In the genomic region with DNA sequence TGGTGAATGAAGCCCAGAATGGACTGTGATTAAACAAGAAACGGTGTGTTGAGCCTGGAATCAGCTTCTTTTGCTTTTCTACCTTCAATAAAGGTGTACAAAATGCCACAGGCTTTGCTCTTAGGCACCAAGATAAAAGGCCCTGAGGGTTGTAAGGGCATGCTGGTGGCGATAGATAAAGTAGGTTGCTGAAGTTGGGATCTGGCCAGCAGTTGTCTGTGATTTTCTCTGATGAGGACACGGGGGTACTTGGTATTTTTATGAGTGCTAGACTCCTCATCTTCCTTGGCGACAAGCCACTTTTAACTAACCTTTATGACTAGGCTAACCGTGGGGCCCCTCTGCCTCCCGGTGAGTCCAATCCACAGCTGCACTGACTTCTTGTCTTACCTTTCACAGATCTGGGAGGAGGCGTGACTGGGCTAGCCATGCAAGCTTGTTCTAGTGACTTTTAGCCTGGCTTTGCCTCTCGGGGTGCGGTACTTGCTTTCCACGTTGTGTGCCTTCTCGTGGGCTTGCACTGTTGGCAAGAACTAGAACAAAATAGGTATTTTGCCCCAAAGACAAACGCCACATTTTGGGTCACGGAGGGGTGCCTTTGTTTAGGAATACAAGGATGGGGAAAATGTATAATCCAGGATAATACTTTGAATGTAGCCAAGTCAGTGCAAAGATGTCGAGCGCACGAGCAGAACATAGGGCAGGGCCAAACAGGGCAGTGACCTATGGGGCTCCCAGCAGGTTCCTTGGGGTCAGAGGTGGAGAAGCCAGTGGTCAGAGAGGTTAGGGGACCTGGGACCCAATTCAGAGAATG, we compare ENCODE assay signal across 8 mouse cellular contexts. TPM values are rescaled to one million over a fixed set of nuclear protein-coding genes. Genes with fewer than 3 reads are reported as not detected.
DNase-seq lines count a peak whose midpoint lies in the region; ATAC-seq lines count a peak whose summit lies in the region.

No protein-coding gene starts in this region.

- H3K4me2 ChIP-seq in limb, embryonic 13.5 days (replicated peaks), result peak overlapping the region; percentile 88
- H3K4me2 ChIP-seq in stomach, embryonic 14.5 days (replicated peaks; ENCODE audit: low read depth, low read length), result peak overlapping the region; percentile 93

- peak overlapping the region; percentile 77 for H3K9ac ChIP-seq in limb, embryonic 13.5 days
- peak overlapping the region; percentile 83 for H3K9ac ChIP-seq in stomach, embryonic 14.5 days (replicated peaks; ENCODE audit: low read depth, low read length)

- peaks cover 65% of the 10 kb centered on the region for H3K27me3 ChIP-seq in erythroblast, embryonic 14.5 days (ENCODE audit: control insufficient read depth)
- no peaks in the 10 kb centered on the region for H3K27me3 ChIP-seq in limb, embryonic 13.5 days
- no peaks in the 10 kb centered on the region for H3K27me3 ChIP-seq in stomach, embryonic 14.5 days (ENCODE audit: control insufficient read depth, insufficient read depth, low read length)

- no peak for ATAC-seq in erythroblast, adult 5-6 weeks (replicated peaks; ENCODE audit: low FRiP score, poor library complexity, severe bottlenecking)
- ATAC-seq in limb, embryonic 13.5 days (ENCODE audit: low FRiP score, low read depth), result no peak; the same call in 1 of the 2 replicates
- ATAC-seq in stomach, embryonic 14.5 days (ENCODE audit: insufficient number of reproducible peaks, insufficient read depth, low FRiP score, low read depth), result no peak

- peak; percentile 32 for DNase-seq in thymus, postnatal 4 days
- DNase-seq in thymus, postnatal 10 days (ENCODE audit: low spot score in 2 of 2), result no peak
- no peak for DNase-seq in left cerebral cortex, adult 8-10 months (ENCODE audit: low spot score in 2 of 2)
- no peak for DNase-seq in adrenal gland, postnatal 10 days

- peak overlapping the region; percentile 67 for H3K4me3 ChIP-seq in erythroblast, embryonic 14.5 days (replicated peaks)
- H3K4me3 ChIP-seq in limb, embryonic 13.5 days, result peak overlapping the region; percentile 100
- H3K4me3 ChIP-seq in stomach, embryonic 14.5 days (ENCODE audit: low read depth, low read length), result peak overlapping the region; percentile 66

- 14% methylated on average over 16 of the region's 16 CpGs for WGBS in limb, embryonic 13.5 days
- 28% methylated on average over 16 of the region's 16 CpGs for WGBS in stomach, embryonic 14.5 days

- H3K9me3 ChIP-seq in erythroblast, embryonic 14.5 days (ENCODE audit: control insufficient read depth, low read length), result no peaks in the 10 kb centered on the region
- H3K9me3 ChIP-seq in limb, embryonic 13.5 days, result no peaks in the 10 kb centered on the region
- H3K9me3 ChIP-seq in stomach, embryonic 14.5 days (ENCODE audit: control insufficient read depth, low read depth, low read length), result no peaks in the 10 kb centered on the region

- H3K36me3 ChIP-seq in erythroblast, embryonic 14.5 days (ENCODE audit: control insufficient read depth), result no peaks in the 10 kb centered on the region; the same call in 1 of the 2 replicates
- peaks cover 26% of the 10 kb centered on the region for H3K36me3 ChIP-seq in limb, embryonic 13.5 days
- H3K36me3 ChIP-seq in stomach, embryonic 14.5 days (ENCODE audit: control insufficient read depth, insufficient read depth, low read length), result peaks cover 18% of the 10 kb centered on the region

- H3K27ac ChIP-seq in limb, embryonic 13.5 days, result peak overlapping the region; percentile 63
- H3K27ac ChIP-seq in stomach, embryonic 14.5 days (ENCODE audit: low read length), result no peak overlapping the region

- H3K4me1 ChIP-seq in erythroblast, embryonic 14.5 days (ENCODE audit: control insufficient read depth), result peaks cover 23% of the 10 kb centered on the region
- H3K4me1 ChIP-seq in limb, embryonic 13.5 days, result peaks cover 68% of the 10 kb centered on the region
- peaks cover 34% of the 10 kb centered on the region for H3K4me1 ChIP-seq in stomach, embryonic 14.5 days (ENCODE audit: control insufficient read depth, insufficient read depth, low read length)

RNA-seq across cellular contexts. Expression of gene Rasl11b, which starts 0.9 kb away (rescaled TPM):
- 0.03 TPM in 1 of 2 replicates, not detected in the other for polyA plus RNA-seq in erythroblast, embryonic 14.5 days (2012)
- 0.58 and 0.63 TPM in 2 replicates for total RNA-seq in erythroblast, adult 5-6 weeks (2015; ENCODE audit: low replicate concordance)
- total RNA-seq in erythroblast, adult 5-6 weeks (2017; ENCODE audit: low replicate concordance), result 0.70 TPM in 1 of 2 replicates, not detected in the other
- polyA plus RNA-seq in limb, embryonic 13.5 days (2015; fragmentation: Nextera tagmentation; extraction: Ambion mirVana), result 147 and 149 TPM in 2 replicates
- 51.2 and 52.0 TPM in 2 replicates for polyA plus RNA-seq in stomach, embryonic 14.5 days (2014; fragmentation: Nextera tagmentation; extraction: Ambion mirVana)
- 100 to 1,000 TPM in 1 of 4 experiments, 10 to 100 TPM in 3; 69.2 to 106 (median 80.9) TPM for total RNA-seq in left cerebral cortex, adult 8-10 months (2022)
- total RNA-seq in adrenal gland, postnatal 10 days (2021), result 10 to 100 TPM; 15.7 to 18.6 TPM

Comparison
In these comparisons a context has a peak if more than half of its experiments do, and no peak if none do; other contexts are left out.
1. RNA of gene Rasl11b, which starts 0.9 kb away (total RNA-seq): 69.2 to 106 TPM in left cerebral cortex, adult 8-10 months and 15.7 to 18.6 TPM in adrenal gland, postnatal 10 days; 0.58 to 0.70 TPM in erythroblast, adult 5-6 weeks; every median in the first group is over 4 times any median in the second.
2. Peak in every context shown above with its lines, with median percentiles within 50 percentile points of each other: H3K4me3 ChIP-seq.